Mouse (Mus musculus) liver, adult 2 months (tissue): ENCODE data around the gene Asic3.

ENCODE experiments used
- CTCF ChIP-seq: fragments of 200-500 bp; IDR thresholded peaks from 2 replicates; pipeline ENCODE4 v1.5.1; 2011; ENCODE audit warnings: low read depth, low read length, control low read depth
- POLR2A ChIP-seq: fragments of 200-500 bp; IDR thresholded peaks from 2 replicates; pipeline ENCODE4 v1.6.1; 2011; ENCODE audit warnings: low read length, control low read depth; ENCODE audit not compliant: insufficient read depth; ENCODE audit errors: extremely low read depth

- TF ChIP-seq POLR2A: no peak
- no peak for TF ChIP-seq CTCF
Measured at GRCm38 (mm10) chr5:24452030-24452690, 39.0 kb downstream of the Asic3 start, which contains the start of gene Agap3.
